ENCODE assay signal across 8 mouse cellular contexts in genomic region chr16:30065537-30066183, GRCm38 (mm10). TPM values are rescaled to one million over a fixed set of nuclear protein-coding genes. Genes with fewer than 3 reads are reported as not detected.
A peak's percentile ranks its signal among the peaks of the same experiment; 100 is the strongest.
DNase-seq lines count a peak whose midpoint lies in the region; ATAC-seq lines count a peak whose summit lies in the region.

No protein-coding gene starts in this region.

- H3K27ac ChIP-seq in embryonic facial prominence, embryonic 13.5 days, result peak overlapping the region; percentile 90
- peak overlapping the region; percentile 84 for H3K27ac ChIP-seq in hindbrain, embryonic 13.5 days

- ATAC-seq in embryonic facial prominence, embryonic 13.5 days (ENCODE audit: insufficient number of reproducible peaks, insufficient read depth, low FRiP score, low TSS enrichment, low read depth), result no peak
- ATAC-seq in hindbrain, embryonic 13.5 days (ENCODE audit: low FRiP score), result no peak

- H3K36me3 ChIP-seq in embryonic facial prominence, embryonic 13.5 days, result no peaks in the 10 kb centered on the region
- no peaks in the 10 kb centered on the region for H3K36me3 ChIP-seq in hindbrain, embryonic 13.5 days

- H3K27me3 ChIP-seq in embryonic facial prominence, embryonic 13.5 days, result no peaks in the 10 kb centered on the region
- H3K27me3 ChIP-seq in hindbrain, embryonic 13.5 days, result peaks cover 74% of the 10 kb centered on the region

- peak overlapping the region; percentile 78 for H3K9ac ChIP-seq in embryonic facial prominence, embryonic 13.5 days
- peak overlapping the region; percentile 76 for H3K9ac ChIP-seq in hindbrain, embryonic 13.5 days

- WGBS in embryonic facial prominence, embryonic 13.5 days, result under 1% methylated on average over 21 of the region's 21 CpGs
- 0% methylated on average over 21 of the region's 21 CpGs for WGBS in hindbrain, embryonic 13.5 days

- no peaks in the 10 kb centered on the region for H3K9me3 ChIP-seq in embryonic facial prominence, embryonic 13.5 days
- no peaks in the 10 kb centered on the region for H3K9me3 ChIP-seq in hindbrain, embryonic 13.5 days

- H3K4me2 ChIP-seq in embryonic facial prominence, embryonic 13.5 days, result peak overlapping the region; percentile 95
- H3K4me2 ChIP-seq in hindbrain, embryonic 13.5 days, result peak overlapping the region; percentile 98

- peak overlapping the region; percentile 69 for H3K4me3 ChIP-seq in embryonic facial prominence, embryonic 13.5 days
- H3K4me3 ChIP-seq in hindbrain, embryonic 13.5 days, result peak overlapping the region; percentile 56

- peaks cover 62% of the 10 kb centered on the region for H3K4me1 ChIP-seq in embryonic facial prominence, embryonic 13.5 days
- H3K4me1 ChIP-seq in hindbrain, embryonic 13.5 days (replicated peaks), result peaks cover 68% of the 10 kb centered on the region

- DNase-seq in right cerebral cortex, adult 18-20 months, result peak; percentile 60
- no peak for DNase-seq in right cerebral cortex, postnatal 25 days
- DNase-seq in lung, postnatal 36 days, result peak; percentile 39
- DNase-seq in ovary, postnatal 14 days (ENCODE audit: low spot score), result no peak
- no peak for DNase-seq in layer of hippocampus, postnatal 25 days (ENCODE audit: extremely low spot score in 1 of 2, low spot score in 1 of 2)
- DNase-seq in adrenal gland, postnatal 25 days, result no peak

RNA-seq across cellular contexts. Expression of gene Hes1, which starts 1.5 kb away (rescaled TPM):
- polyA plus RNA-seq in embryonic facial prominence, embryonic 13.5 days (2015; fragmentation: Nextera tagmentation; extraction: Ambion mirVana), result 42.9 and 44.3 TPM in 2 replicates
- polyA plus RNA-seq in hindbrain, embryonic 13.5 days (2015; fragmentation: Nextera tagmentation; extraction: Ambion mirVana), result 14.6 and 19.1 TPM in 2 replicates
- 10 to 100 TPM; 18.0 to 24.2 TPM for total RNA-seq in layer of hippocampus, postnatal 25 days (2021)
- total RNA-seq in adrenal gland, postnatal 25 days (2021), result 32.5 and 34.2 TPM in 2 replicates

Comparison
In these comparisons a context has a peak if more than half of its experiments do, and no peak if none do; other contexts are left out.
1. DNase-seq: peak in right cerebral cortex, adult 18-20 months (single experiment) and lung, postnatal 36 days (single experiment); none in right cerebral cortex, postnatal 25 days (single experiment), ovary, postnatal 14 days (single experiment), layer of hippocampus, postnatal 25 days (0 of 2) and adrenal gland, postnatal 25 days (single experiment).